Mouse (Mus musculus): Measurements from ENCODE around the gene Flywch2. TPM values are rescaled to one million over a fixed set of nuclear protein-coding genes. Genes with fewer than 3 reads are reported as not detected.

Gene Flywch2
- polyA plus RNA-seq (2015; fragmentation: Nextera tagmentation; extraction: Ambion mirVana) = 40.9 and 46.8 TPM in 2 replicates

DNA sequence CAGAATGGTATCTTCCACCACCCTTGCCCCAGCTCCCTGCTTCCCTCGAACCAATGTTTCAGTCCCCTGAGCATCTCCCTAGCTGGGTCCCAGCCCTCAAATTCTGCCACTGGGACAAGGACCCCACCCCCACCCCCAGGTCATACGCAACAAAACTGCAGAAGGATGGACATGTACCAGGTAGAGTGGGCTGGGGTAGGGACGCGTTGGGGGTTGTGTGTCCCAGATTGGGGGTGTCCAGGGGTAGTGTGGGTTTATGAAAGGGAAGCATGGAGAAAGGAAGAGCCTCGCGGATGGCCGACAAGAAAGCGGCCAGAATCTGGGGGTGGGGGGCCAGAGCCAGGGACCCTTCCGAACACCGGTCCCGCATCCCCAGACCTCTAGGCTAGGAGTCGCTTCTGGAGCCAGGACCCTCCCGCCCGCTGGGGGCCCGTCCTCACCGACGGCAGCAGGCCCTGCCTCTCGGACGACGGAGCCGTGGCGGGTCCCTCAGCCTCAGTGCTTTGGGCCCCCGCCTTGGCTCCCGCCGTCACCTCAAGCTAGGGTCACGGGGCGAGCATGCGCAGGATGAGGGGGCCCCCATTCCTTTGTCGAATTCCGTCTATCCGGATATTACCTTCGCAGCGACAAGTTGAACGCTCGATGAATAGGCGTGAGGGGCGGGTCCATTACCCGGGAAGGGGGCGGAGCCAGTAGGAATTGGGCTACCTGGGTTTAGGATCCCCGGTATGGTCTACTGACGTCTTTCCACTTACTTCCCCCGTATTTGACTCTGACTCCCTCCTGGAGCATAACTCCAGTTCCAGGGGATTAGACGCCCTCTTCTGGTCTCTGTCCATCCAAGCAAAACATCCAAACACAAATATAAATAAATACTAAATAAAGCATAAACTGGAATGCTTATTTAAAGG, at the start of gene Flywch2:
TSS of gene Flywch2 (minus strand) at position 521 of the 911 bp plus-strand sequence.
- peak; percentile 79 for DNase-seq (ENCODE audit: low spot score)
- 0 out of 2 replicates have a peak, but pooled peaks have one; percentile 33 for TF ChIP-seq CTCF (IDR thresholded peaks at IDR 0.05; ENCODE audit: low read depth)

GRCm38 (mm10) chr17:23831201-23831600, 45.3 kb upstream of the Flywch2 start:
- 95% methylated on average over 1 of the region's 1 CpGs for WGBS
- peaks cover 2% of the 10 kb centered on the region; the same call in 1 of the 2 replicates for H3K36me3 ChIP-seq (ENCODE audit: insufficient read depth, low read length)
- H3K4me1 ChIP-seq (replicated peaks; ENCODE audit: insufficient read depth, low read length) = no peaks in the 10 kb centered on the region; the same call in 1 of the 2 replicates
- no peak overlapping the region for H3K27ac ChIP-seq
- ATAC-seq (replicated peaks; ENCODE audit: low FRiP score, low read depth) (no peak), DNase-seq (ENCODE audit: low spot score) (no peak)
- TF ChIP-seq CTCF (IDR thresholded peaks at IDR 0.05; ENCODE audit: low read depth) = no peak
- H3K27me3 ChIP-seq (ENCODE audit: insufficient read depth, low read length) = no peaks in the 10 kb centered on the region
- H3K4me3 ChIP-seq (replicated peaks; ENCODE audit: low read depth, low read length) = no peak overlapping the region
- no peaks in the 10 kb centered on the region for H3K9me3 ChIP-seq (replicated peaks; ENCODE audit: low read length)
- no peak overlapping the region for H3K4me2 ChIP-seq (ENCODE audit: low read length)
- no peak overlapping the region for H3K9ac ChIP-seq (ENCODE audit: low read depth, low read length)

More for the DNA sequence above, at the start of gene Flywch2:
- peaks cover 2% of the 10 kb centered on the region; the same call in 1 of the 2 replicates for H3K4me1 ChIP-seq (replicated peaks; ENCODE audit: insufficient read depth, low read length)
- peak within 1 kb of the TSS; percentile 46 for H3K4me3 ChIP-seq (replicated peaks; ENCODE audit: low read depth, low read length)
- H3K27me3 ChIP-seq (ENCODE audit: insufficient read depth, low read length) = no peaks in the 10 kb centered on the region
- H3K27ac ChIP-seq = no peak within 1 kb of the TSS
- WGBS = 2% methylated on average over 43 of the region's 43 CpGs
- peak; percentile 76 for ATAC-seq (replicated peaks; ENCODE audit: low FRiP score, low read depth)
- no peaks in the 10 kb centered on the region for H3K9me3 ChIP-seq (replicated peaks; ENCODE audit: low read length)
- peak within 1 kb of the TSS; percentile 88 for H3K4me2 ChIP-seq (ENCODE audit: low read length)
- H3K9ac ChIP-seq (ENCODE audit: low read depth, low read length) = peak within 1 kb of the TSS; percentile 64
- H3K36me3 ChIP-seq (ENCODE audit: insufficient read depth, low read length) = no peaks in the 10 kb centered on the region

DNA sequence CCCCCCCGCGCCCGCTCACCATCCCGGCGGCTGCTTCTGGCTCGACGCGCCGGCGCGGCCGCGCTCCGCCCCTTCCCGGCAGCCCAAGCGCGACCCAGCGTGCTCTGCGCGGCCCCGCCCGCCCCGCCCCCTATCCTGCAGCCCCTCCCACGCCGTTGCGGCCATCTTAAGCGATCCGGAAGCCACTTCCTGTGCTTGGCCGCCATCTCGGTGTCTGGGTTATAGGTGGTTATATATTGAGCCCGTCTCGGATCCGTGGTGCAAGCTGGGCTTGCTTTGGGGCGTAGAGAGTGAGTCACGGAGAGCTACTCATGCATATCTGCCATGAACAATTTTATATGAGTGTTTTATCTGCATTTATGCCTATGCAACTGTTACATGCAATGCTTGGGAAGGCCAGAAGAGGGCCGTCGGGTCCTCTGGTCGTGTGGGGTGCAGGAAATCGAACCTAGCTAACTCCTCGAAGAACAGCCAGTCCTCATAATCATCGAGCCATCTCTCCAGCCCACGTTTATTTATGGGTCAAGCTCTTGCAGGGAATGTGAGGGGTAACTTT, 43.3 kb upstream of the Flywch2 start, which contains the start of gene Elob:
TSS of gene Elob (minus strand) at position 73 of the 556 bp plus-strand sequence.
- peak within 1 kb of the TSS; percentile 91 for H3K27ac ChIP-seq
- under 1% methylated on average over 32 of the region's 42 CpGs for WGBS
- DNase-seq (ENCODE audit: low spot score) = peak; percentile 95
- H3K9me3 ChIP-seq (replicated peaks; ENCODE audit: low read length) = no peaks in the 10 kb centered on the region
- H3K36me3 ChIP-seq (ENCODE audit: insufficient read depth, low read length) = peaks cover 20% of the 10 kb centered on the region; the same call in 1 of the 2 replicates
- ATAC-seq (replicated peaks; ENCODE audit: low FRiP score, low read depth) = peak; percentile 91
- H3K27me3 ChIP-seq (ENCODE audit: insufficient read depth, low read length) = no peaks in the 10 kb centered on the region
- H3K4me1 ChIP-seq (replicated peaks; ENCODE audit: insufficient read depth, low read length) = no peaks in the 10 kb centered on the region; the same call in 1 of the 2 replicates
- H3K4me3 ChIP-seq (replicated peaks; ENCODE audit: low read depth, low read length) = peak within 1 kb of the TSS; percentile 70
- peak within 1 kb of the TSS; percentile 69 for H3K9ac ChIP-seq (ENCODE audit: low read depth, low read length)
- peak; percentile 66 for TF ChIP-seq CTCF (IDR thresholded peaks at IDR 0.05; ENCODE audit: low read depth)
- H3K4me2 ChIP-seq (ENCODE audit: low read length) = peak within 1 kb of the TSS; percentile 86

- H3K4me3 ChIP-seq (replicated peaks; ENCODE audit: low read depth, low read length) = peak overlapping the region; percentile 70
- H3K9ac ChIP-seq (ENCODE audit: low read depth, low read length) = peak overlapping the region; percentile 69
- TF ChIP-seq CTCF (IDR thresholded peaks at IDR 0.05; ENCODE audit: low read depth) = peak; percentile 11; the same call in 1 of the 2 replicates
- H3K27me3 ChIP-seq (ENCODE audit: insufficient read depth, low read length) = no peaks in the 10 kb centered on the region
- DNase-seq (ENCODE audit: low spot score) (peak; percentile 61), ATAC-seq (replicated peaks; ENCODE audit: low FRiP score, low read depth) (peak; percentile 68)
- peak overlapping the region; percentile 91 for H3K27ac ChIP-seq
- under 1% methylated on average over 47 of the region's 47 CpGs for WGBS
- no peaks in the 10 kb centered on the region; the same call in 1 of the 2 replicates for H3K4me1 ChIP-seq (replicated peaks; ENCODE audit: insufficient read depth, low read length)
- H3K4me2 ChIP-seq (ENCODE audit: low read length) = peak overlapping the region; percentile 86
- no peaks in the 10 kb centered on the region for H3K9me3 ChIP-seq (replicated peaks; ENCODE audit: low read length)
- peaks cover 26% of the 10 kb centered on the region for H3K36me3 ChIP-seq (ENCODE audit: insufficient read depth, low read length)
Measured at GRCm38 (mm10) chr17:23828271-23829001, 42.6 kb upstream of the Flywch2 start.

DNA sequence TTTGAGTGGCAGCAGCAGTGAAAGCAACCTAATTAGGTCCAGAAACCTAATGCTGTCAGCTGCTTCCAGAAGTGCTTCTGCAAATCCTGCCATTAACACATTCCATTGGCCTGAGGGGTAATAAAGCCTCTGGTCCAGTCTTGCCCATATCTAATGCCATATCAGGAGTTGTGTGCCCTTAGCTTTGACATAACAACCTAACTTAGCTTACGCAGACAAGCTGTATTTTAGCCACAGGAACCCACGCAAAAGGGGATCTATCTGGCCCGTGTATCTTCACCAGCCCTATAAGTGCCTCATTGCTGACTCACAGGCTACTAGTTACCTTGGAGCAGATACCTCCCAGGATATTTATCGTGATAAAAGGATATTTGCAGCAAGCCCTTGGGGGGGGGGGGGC, 39.7 kb upstream of the Flywch2 start:
- H3K27ac ChIP-seq = no peak overlapping the region
- H3K9ac ChIP-seq (ENCODE audit: low read depth, low read length) = no peak overlapping the region
- 83% methylated on average over 4 of the region's 4 CpGs for WGBS
- ATAC-seq (replicated peaks; ENCODE audit: low FRiP score, low read depth) = no peak
- no peaks in the 10 kb centered on the region for H3K27me3 ChIP-seq (ENCODE audit: insufficient read depth, low read length)
- no peaks in the 10 kb centered on the region; the same call in 1 of the 2 replicates for H3K4me1 ChIP-seq (replicated peaks; ENCODE audit: insufficient read depth, low read length)
- no peak for TF ChIP-seq CTCF (IDR thresholded peaks at IDR 0.05; ENCODE audit: low read depth)
- no peak for DNase-seq (ENCODE audit: low spot score)
- H3K9me3 ChIP-seq (replicated peaks; ENCODE audit: low read length) = no peaks in the 10 kb centered on the region
- no peak overlapping the region for H3K4me2 ChIP-seq (ENCODE audit: low read length)
- H3K4me3 ChIP-seq (replicated peaks; ENCODE audit: low read depth, low read length) = no peak overlapping the region
- peaks cover 50% of the 10 kb centered on the region for H3K36me3 ChIP-seq (ENCODE audit: insufficient read depth, low read length)

All from kidney, postnatal 0 days (tissue).